Mouse (Mus musculus) layer of hippocampus, adult 2 months (tissue): ENCODE measurements around the gene Tfpt. TPM values are rescaled to one million over a fixed set of nuclear protein-coding genes. Genes with fewer than 3 reads are reported as not detected.

Experiments used
- DNase-seq, 2 experiments: peaks; one replicate each; pipeline ENCODE4 v3.0.0; 2022; ENCODE audit warnings: low spot score in 2 of 2
- H3K27ac ChIP-seq: fragments of 200-600 bp; 2 replicates; pipeline ENCODE4 v1.8.1; 2022
- H3K4me3 ChIP-seq: fragments of 200-600 bp; 2 replicates; pipeline ENCODE4 v1.8.1; 2022; ENCODE audit warnings: mild to moderate bottlenecking
- CTCF ChIP-seq: fragments of 200-600 bp; conservative IDR thresholded peaks from 2 replicates; pipeline ENCODE4 v1.8.1; 2022; ENCODE audit warnings: antibody characterized with exemption, mild to moderate bottlenecking, moderate library complexity
- total RNA-seq, 2 experiments: library from RNA; stranded (reverse); gene quantifications; 2 replicates each; pipeline ENCODE4 v1.2.3; 2021

Tfpt gene
- total RNA-seq, 2 experiments from 2014 or later: 43.7 to 51.9 TPM

GRCm38 (mm10) chr7:3646188-3646587 is 16.5 kb upstream of the Tfpt start:
- H3K27ac ChIP-seq: peak overlapping the region; percentile 36; the same call in 1 of the 2 replicates
- no peak for DNase-seq
- no peak for TF ChIP-seq CTCF
- H3K4me3 ChIP-seq: peak overlapping the region; percentile 95

DNA sequence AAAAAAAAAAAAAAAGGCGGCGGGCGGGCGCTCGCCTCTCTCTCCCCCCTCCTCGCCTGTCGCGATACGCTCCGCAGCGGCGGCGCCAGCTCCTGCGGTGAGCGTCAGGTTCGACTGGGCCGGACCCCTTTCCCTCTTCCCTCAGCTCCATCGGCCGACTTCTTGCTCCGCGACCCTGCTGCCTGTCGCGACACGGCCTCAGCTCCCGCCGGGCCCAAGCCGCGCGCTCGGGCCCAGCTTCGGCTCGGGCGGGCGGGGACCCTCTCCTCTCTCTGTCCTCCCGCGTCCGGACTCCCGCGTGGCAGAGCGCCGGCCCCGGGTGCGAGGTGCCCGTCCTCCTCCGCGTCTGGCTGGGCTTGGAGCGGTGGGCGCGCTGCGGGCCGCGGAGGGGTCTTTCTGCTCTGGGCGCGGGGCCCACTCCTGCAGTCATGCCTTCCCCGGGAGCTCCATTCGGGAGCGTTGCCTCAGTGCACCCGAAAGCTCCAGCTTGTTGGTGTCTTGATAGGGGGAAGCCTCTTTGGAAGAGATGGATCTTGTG is 15.8 kb upstream of the Tfpt start:
- H3K4me3 ChIP-seq: peak overlapping the region; percentile 95
- no peak for TF ChIP-seq CTCF
- DNase-seq: no peak
- H3K27ac ChIP-seq: peak overlapping the region; percentile 98

DNA sequence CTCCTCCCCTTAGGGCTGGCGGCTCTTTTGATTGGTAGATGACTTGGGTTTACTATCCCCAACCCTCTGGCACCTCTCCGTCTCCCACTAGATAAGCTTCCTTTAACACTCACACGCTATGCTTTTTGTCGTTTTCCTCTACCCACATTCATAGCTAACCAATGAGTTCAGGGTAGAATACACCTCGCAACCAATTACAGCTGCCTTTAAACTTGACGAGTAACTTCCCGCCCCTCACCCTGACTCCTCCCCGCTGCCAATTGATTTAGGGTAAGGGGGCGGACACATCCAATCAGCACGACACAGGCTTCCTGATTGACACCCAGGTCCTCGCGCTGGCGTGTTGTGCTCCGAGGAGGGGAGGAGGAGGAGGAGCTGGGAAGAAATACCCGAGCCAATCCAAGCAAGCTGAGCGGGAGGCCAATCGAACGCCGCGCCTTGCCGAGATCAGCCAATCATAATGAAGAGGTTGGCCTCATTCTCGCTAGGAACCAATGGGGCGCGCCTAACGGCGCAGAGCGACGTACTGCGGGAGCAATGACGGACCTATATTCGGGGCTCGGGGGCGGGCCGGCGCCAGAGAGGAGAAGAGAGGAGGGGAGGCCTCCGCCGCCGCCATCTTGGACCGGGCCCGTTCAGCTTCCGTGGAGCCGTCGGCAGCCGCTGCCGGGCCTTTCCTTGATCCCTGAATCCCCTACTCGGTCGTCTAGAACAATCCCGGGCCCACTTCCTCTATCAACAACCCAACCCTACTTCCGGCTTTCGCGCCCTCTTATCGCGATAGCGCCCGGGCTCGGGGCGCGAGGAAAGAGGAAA is 15.2 kb upstream of the Tfpt start, which contains the start of gene Cnot3:
Gene Cnot3, plus strand, starts transcription at position 597 of the 816 bp plus-strand sequence.
- DNase-seq: peak; percentile 97 to 100
- peak within 1 kb of the TSS; percentile 95 for H3K4me3 ChIP-seq
- TF ChIP-seq CTCF: no peak
- peak within 1 kb of the TSS; percentile 98 for H3K27ac ChIP-seq

GRCm38 (mm10) chr7:3644348-3644671 is 14.6 kb upstream of the Tfpt start:
- H3K4me3 ChIP-seq: peak overlapping the region; percentile 60
- H3K27ac ChIP-seq: peak overlapping the region; percentile 68
- DNase-seq: no peak
- TF ChIP-seq CTCF: no peak

GRCm38 (mm10) chr7:3643843-3644242 is 14.1 kb upstream of the Tfpt start:
- TF ChIP-seq CTCF: no peak
- Histone ChIP-seq H3K4me3 (peak overlapping the region; percentile 60), H3K27ac (peak overlapping the region; percentile 68)
- DNase-seq: no peak

GRCm38 (mm10) chr7:3643412-3643811 is 13.7 kb upstream of the Tfpt start:
- no peak for TF ChIP-seq CTCF
- no peak overlapping the region for H3K27ac ChIP-seq
- no peak for DNase-seq
- H3K4me3 ChIP-seq: no peak overlapping the region

- Histone ChIP-seq H3K4me3 (peak overlapping the region; percentile 86), H3K27ac (peak overlapping the region; percentile 96)
- DNase-seq: no peak
- no peak for TF ChIP-seq CTCF
Observed at GRCm38 (mm10) chr7:3630478-3630815, 718 bp upstream of the Tfpt start.

DNA sequence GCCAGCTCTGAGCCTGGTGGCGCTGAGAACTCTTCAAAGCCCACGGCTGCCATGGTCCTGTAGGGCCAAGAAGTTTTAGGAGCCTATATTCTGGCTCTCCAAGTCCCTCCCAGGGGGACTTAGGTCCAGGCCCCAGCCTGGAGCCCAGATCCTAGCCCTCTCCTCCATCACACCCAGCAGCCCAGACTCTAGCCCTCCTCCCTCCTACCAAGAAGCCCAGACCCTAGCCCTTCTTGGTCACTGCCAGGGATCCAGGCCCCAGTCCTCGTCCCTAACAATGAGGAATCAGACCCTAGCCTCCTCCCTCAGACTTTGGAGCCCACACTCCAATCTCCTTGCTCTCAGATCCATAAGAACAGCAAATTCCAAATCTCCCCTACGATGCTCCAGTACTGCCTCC is 699 bp downstream of the Tfpt start:
- H3K27ac ChIP-seq: peak overlapping the region; percentile 96
- peak overlapping the region; percentile 86 for H3K4me3 ChIP-seq
- TF ChIP-seq CTCF: no peak
- DNase-seq: no peak

- no peak for TF ChIP-seq CTCF
- H3K27ac ChIP-seq: peak within 1 kb of the TSS; percentile 97
- DNase-seq: peak; percentile 88 to 91
Observed at GRCm38 (mm10) chr7:3617242-3617995, 12.3 kb downstream of the Tfpt start, which contains the start of gene Ndufa3. Gene Ndufa3 (plus strand): TSS chr7:3617373.

GRCm38 (mm10) chr7:3616389-3617241 is 13.1 kb downstream of the Tfpt start:
- Histone ChIP-seq H3K27ac (peak overlapping the region; percentile 97), H3K4me3 (peak overlapping the region; percentile 93)
- TF ChIP-seq CTCF: peak; percentile 83
- DNase-seq: peak in 1 of 2 experiments; percentile 40

More at GRCm38 (mm10) chr7:3617242-3617995, 12.3 kb downstream of the Tfpt start, which contains the start of gene Ndufa3:
- H3K4me3 ChIP-seq: peak within 1 kb of the TSS; percentile 93

DNA sequence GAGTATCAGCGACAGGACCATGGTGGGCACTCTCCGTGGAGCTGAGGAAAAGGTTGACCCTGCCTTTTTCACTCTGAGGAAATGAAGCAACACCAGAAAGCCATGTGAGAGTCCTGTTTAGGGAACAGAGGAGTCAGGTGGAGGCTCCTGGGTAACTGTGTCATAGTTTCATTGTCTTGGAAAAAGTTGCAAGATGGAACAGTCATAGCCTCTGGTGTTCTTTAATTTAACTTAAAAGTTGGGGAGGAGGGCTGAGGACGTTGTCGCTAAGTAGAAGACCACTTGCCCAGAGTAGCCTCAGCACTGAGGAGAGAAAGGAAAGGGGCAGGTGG is 13.7 kb downstream of the Tfpt start, which contains the start of gene Oscar:
Gene Oscar, minus strand, starts transcription at position 101 of the 332 bp plus-strand sequence.
- Histone ChIP-seq H3K4me3 (peak within 1 kb of the TSS; percentile 93), H3K27ac (peak within 1 kb of the TSS; percentile 97)
- TF ChIP-seq CTCF: no peak
- no peak for DNase-seq

DNA sequence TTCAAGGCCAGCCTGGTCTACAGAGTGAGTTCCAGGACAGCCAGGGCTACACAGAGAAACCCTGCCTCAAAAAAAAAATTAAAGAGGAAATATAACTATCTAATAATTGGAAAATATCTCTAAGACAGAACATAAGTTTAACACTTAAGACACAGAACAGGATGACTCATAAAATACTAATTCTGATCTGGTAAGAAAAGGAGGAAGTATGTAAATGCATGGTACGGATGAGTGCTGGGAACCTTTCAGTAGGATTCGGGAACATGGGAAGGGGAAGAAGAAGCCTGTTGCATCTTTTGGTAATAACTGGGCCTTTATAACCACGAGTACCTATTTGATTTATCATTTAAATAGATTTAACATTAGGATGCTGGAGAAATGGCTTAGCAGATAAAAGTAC is 15.7 kb downstream of the Tfpt start:
- Histone ChIP-seq H3K4me3 (no peak overlapping the region), H3K27ac (no peak overlapping the region)
- DNase-seq: no peak
- no peak for TF ChIP-seq CTCF
